Mouse (Mus musculus): ENCODE data around the gene H2-Q10.
"Not testable (repeated sequence)": the region's sequence is repeated elsewhere in the genome, so short reads cannot be mapped to it uniquely, and the experiment has no call there.

DNA sequence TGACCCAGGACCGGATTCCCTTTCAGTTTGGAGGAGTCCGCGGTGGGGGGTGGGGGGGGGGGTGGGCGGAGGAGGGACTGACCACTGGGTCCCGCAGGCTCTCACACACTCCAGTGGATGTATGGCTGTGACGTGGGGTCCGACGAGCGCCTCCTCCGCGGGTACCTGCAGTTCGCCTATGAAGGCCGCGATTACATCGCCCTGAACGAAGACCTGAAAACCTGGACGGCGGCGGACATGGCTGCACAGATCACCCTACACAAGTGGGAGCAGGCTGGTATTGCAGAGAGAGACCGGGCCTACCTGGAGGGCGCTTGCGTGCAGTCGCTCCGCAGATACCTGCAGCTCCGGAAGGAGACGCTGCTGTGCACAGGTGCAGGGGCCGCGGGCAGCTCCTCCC is 44.4 kb upstream of the H2-Q10 start:
- not testable (repeated sequence) for TF ChIP-seq CTCF (IDR thresholded peaks at IDR 0.05; ENCODE audit: insufficient read depth, low read length); POLR2A (IDR thresholded peaks at IDR 0.05; ENCODE audit: borderline replicate concordance, extremely low read depth, low read depth, low read length)

Data from lung, adult 2 months (tissue).